In genomic region chr4:135401881-135402280, GRCm38 (mm10) we compare ENCODE assay signal across 25 mouse cellular contexts. TPM values are rescaled to one million over a fixed set of nuclear protein-coding genes. Genes with fewer than 3 reads are reported as not detected.
DNase-seq lines count a peak whose midpoint lies in the region; ATAC-seq and TF ChIP-seq lines count a peak whose summit lies in the region.
"Had no signal": no experiment of that assay in that cellular context is flagged by ENCODE, and none has a peak within 500 bp of the region (broad histone marks: within the 10 kb centered on the region; RNA-seq: fewer than 3 reads in every experiment).

No protein-coding gene starts in this region.

- no peak for ATAC-seq in embryonic facial prominence, embryonic 14.5 days (ENCODE audit: low read depth)
- no peak for ATAC-seq in midbrain, embryonic 14.5 days (ENCODE audit: low FRiP score, low TSS enrichment)
- ATAC-seq in midbrain, embryonic 16.5 days = no peak
- ATAC-seq in stomach, postnatal 0 days (ENCODE audit: low FRiP score, low TSS enrichment) = no peak
- ATAC-seq: forebrain, embryonic 14.5 days; forebrain, postnatal 0 days; hindbrain, postnatal 0 days; inflammation-experienced regulatory T-cells, adult 6 months had no signal

- H3K4me1 ChIP-seq in embryonic facial prominence, embryonic 14.5 days (ENCODE audit: control insufficient read depth, insufficient read depth, low read length) = no peaks in the 10 kb centered on the region
- peaks cover 17% of the 10 kb centered on the region for H3K4me1 ChIP-seq in embryonic facial prominence, embryonic 10.5 days
- H3K4me1 ChIP-seq in midbrain, embryonic 14.5 days (ENCODE audit: control insufficient read depth, insufficient read depth, low read length) = no peaks in the 10 kb centered on the region
- H3K4me1 ChIP-seq in midbrain, embryonic 16.5 days (ENCODE audit: control insufficient read depth, insufficient read depth, low read length) = peaks cover 2% of the 10 kb centered on the region; the same call in 1 of the 2 replicates
- no peaks in the 10 kb centered on the region for H3K4me1 ChIP-seq in stomach, postnatal 0 days (replicated peaks; ENCODE audit: control insufficient read depth, insufficient read depth)

- no peak overlapping the region for H3K4me3 ChIP-seq in embryonic facial prominence, embryonic 14.5 days (ENCODE audit: low read depth, low read length)
- H3K4me3 ChIP-seq in embryonic facial prominence, embryonic 10.5 days = no peak overlapping the region
- H3K4me3 ChIP-seq in midbrain, embryonic 14.5 days (replicated peaks; ENCODE audit: low read depth, low read length) = no peak overlapping the region
- H3K4me3 ChIP-seq in midbrain, embryonic 16.5 days (ENCODE audit: low read depth, low read length) = no peak overlapping the region
- H3K4me3 ChIP-seq in stomach, postnatal 0 days (ENCODE audit: low read depth, low read length) = no peak overlapping the region
- H3K4me3 ChIP-seq: embryonic facial prominence, embryonic 15.5 days; gastrocnemius, adult 2 months; hindbrain, embryonic 13.5 days had no signal

- H3K9me3 ChIP-seq in embryonic facial prominence, embryonic 14.5 days (ENCODE audit: control insufficient read depth, low read length) = no peaks in the 10 kb centered on the region
- no peaks in the 10 kb centered on the region for H3K9me3 ChIP-seq in embryonic facial prominence, embryonic 10.5 days
- H3K9me3 ChIP-seq in midbrain, embryonic 14.5 days (ENCODE audit: control insufficient read depth, low read length) = no peaks in the 10 kb centered on the region
- H3K9me3 ChIP-seq in midbrain, embryonic 16.5 days (replicated peaks; ENCODE audit: control insufficient read depth, low read length, poor library complexity, severe bottlenecking) = no peaks in the 10 kb centered on the region
- no peaks in the 10 kb centered on the region for H3K9me3 ChIP-seq in stomach, postnatal 0 days (ENCODE audit: control insufficient read depth, low read length)
- H3K9me3 ChIP-seq: embryonic facial prominence, embryonic 15.5 days; hindbrain, embryonic 13.5 days had no signal

- no peak overlapping the region for H3K9ac ChIP-seq in embryonic facial prominence, embryonic 14.5 days (ENCODE audit: low read depth, low read length)
- H3K9ac ChIP-seq in midbrain, embryonic 14.5 days (replicated peaks; ENCODE audit: low read length) = no peak overlapping the region
- no peak overlapping the region for H3K9ac ChIP-seq in midbrain, embryonic 16.5 days (ENCODE audit: low read depth, low read length)
- H3K9ac ChIP-seq in stomach, postnatal 0 days (ENCODE audit: low read length) = no peak overlapping the region
- H3K9ac ChIP-seq: embryonic facial prominence, embryonic 15.5 days; forebrain, postnatal 0 days; hindbrain, embryonic 13.5 days had no signal

- TF ChIP-seq EP300 in stomach, postnatal 0 days (optimal IDR thresholded peaks at IDR 0.05) = no peak

- WGBS in embryonic facial prominence, embryonic 14.5 days = 29% methylated on average over 7 of the region's 7 CpGs
- WGBS in embryonic facial prominence, embryonic 10.5 days = 41% methylated on average over 7 of the region's 7 CpGs
- WGBS in midbrain, embryonic 14.5 days = 15% methylated on average over 7 of the region's 7 CpGs
- 8% methylated on average over 7 of the region's 7 CpGs for WGBS in midbrain, embryonic 16.5 days
- 23% methylated on average over 7 of the region's 7 CpGs for WGBS in stomach, postnatal 0 days

- no peak overlapping the region for H3K4me2 ChIP-seq in embryonic facial prominence, embryonic 14.5 days (ENCODE audit: low read depth, low read length)
- H3K4me2 ChIP-seq in midbrain, embryonic 14.5 days (ENCODE audit: low read length) = no peak overlapping the region
- no peak overlapping the region for H3K4me2 ChIP-seq in midbrain, embryonic 16.5 days (ENCODE audit: low read length)
- no peak overlapping the region for H3K4me2 ChIP-seq in stomach, postnatal 0 days (replicated peaks; ENCODE audit: low read depth)
- H3K4me2 ChIP-seq: embryonic facial prominence, embryonic 15.5 days; heart, embryonic 11.5 days; hindbrain, embryonic 13.5 days had no signal

- TF ChIP-seq CTCF in stomach, postnatal 0 days (IDR thresholded peaks at IDR 0.05; ENCODE audit: low read depth) = no peak

- peak; percentile 35 for DNase-seq in embryonic facial prominence, embryonic 14.5 days (ENCODE audit: low spot score)
- DNase-seq in embryonic facial prominence, embryonic 10.5 days (ENCODE audit: low spot score) = no peak
- DNase-seq in midbrain, embryonic 14.5 days = peak; percentile 24
- peak; percentile 28 for DNase-seq in brain, adult 2 months (ENCODE audit: low read depth, low spot score)
- peak; percentile 31 for DNase-seq in stomach, postnatal 0 days (ENCODE audit: low spot score)
- no peak for DNase-seq in cerebellum, postnatal 36 days
- no peak for DNase-seq in kidney, postnatal 14 days
- DNase-seq: adrenal gland, adult 2 months; adrenal gland, postnatal 14 days; cerebellum, adult 11 months; cerebellum, adult 2 months; cerebellum, adult 9-11 months; cerebellum, postnatal 25 days; embryo, embryonic 11 days; forebrain, postnatal 0 days; gastrocnemius, adult 2 months; gastrocnemius, postnatal 14 days; heart, adult 11 months had no signal

- H3K36me3 ChIP-seq in embryonic facial prominence, embryonic 14.5 days (ENCODE audit: control insufficient read depth, insufficient read depth, low read length) = no peaks in the 10 kb centered on the region
- H3K36me3 ChIP-seq in embryonic facial prominence, embryonic 10.5 days (replicated peaks) = no peaks in the 10 kb centered on the region
- no peaks in the 10 kb centered on the region for H3K36me3 ChIP-seq in midbrain, embryonic 14.5 days (ENCODE audit: control insufficient read depth, insufficient read depth, low read length)
- no peaks in the 10 kb centered on the region for H3K36me3 ChIP-seq in midbrain, embryonic 16.5 days (ENCODE audit: control insufficient read depth, insufficient read depth, low read length)
- no peaks in the 10 kb centered on the region for H3K36me3 ChIP-seq in stomach, postnatal 0 days (ENCODE audit: control insufficient read depth, insufficient read depth, low read length)
- H3K36me3 ChIP-seq: embryonic facial prominence, embryonic 15.5 days; hindbrain, embryonic 13.5 days had no signal

- H3K27me3 ChIP-seq in embryonic facial prominence, embryonic 14.5 days (replicated peaks; ENCODE audit: control insufficient read depth, insufficient read depth, low read length) = peaks cover 24% of the 10 kb centered on the region
- H3K27me3 ChIP-seq in embryonic facial prominence, embryonic 10.5 days (replicated peaks; ENCODE audit: low read depth, poor library complexity, severe bottlenecking) = peaks cover 46% of the 10 kb centered on the region
- H3K27me3 ChIP-seq in midbrain, embryonic 14.5 days (ENCODE audit: control insufficient read depth, insufficient read depth, low read length) = peaks cover 29% of the 10 kb centered on the region
- peaks cover 23% of the 10 kb centered on the region for H3K27me3 ChIP-seq in midbrain, embryonic 16.5 days (ENCODE audit: control insufficient read depth, insufficient read depth, low read depth, low read length)
- H3K27me3 ChIP-seq in stomach, postnatal 0 days (ENCODE audit: control insufficient read depth, insufficient read depth, low read length) = no peaks in the 10 kb centered on the region

- no peak overlapping the region for H3K27ac ChIP-seq in embryonic facial prominence, embryonic 14.5 days (replicated peaks; ENCODE audit: low read depth, low read length)
- no peak overlapping the region for H3K27ac ChIP-seq in embryonic facial prominence, embryonic 10.5 days (replicated peaks)
- H3K27ac ChIP-seq in midbrain, embryonic 14.5 days (replicated peaks; ENCODE audit: low read depth, low read length) = no peak overlapping the region
- no peak overlapping the region for H3K27ac ChIP-seq in midbrain, embryonic 16.5 days (ENCODE audit: low read length)
- peak overlapping the region; percentile 45; the same call in 1 of the 2 replicates for H3K27ac ChIP-seq in stomach, postnatal 0 days (replicated peaks)
- H3K27ac ChIP-seq: embryonic facial prominence, embryonic 15.5 days; gastrocnemius, adult 2 months; hindbrain, embryonic 13.5 days; hindbrain, postnatal 0 days had no signal

RNA-seq across cellular contexts. Expression of gene Ncmap, which starts 3.9 kb away (rescaled TPM):
- polyA plus RNA-seq in embryonic facial prominence, embryonic 14.5 days (2014; fragmentation: Nextera tagmentation; extraction: Ambion mirVana) = 6.8 and 7.7 TPM in 2 replicates
- polyA plus RNA-seq in embryonic facial prominence, embryonic 10.5 days (2016; fragmentation: Nextera tagmentation; extraction: Ambion mirVana) = 0.83 and 0.88 TPM in 2 replicates
- polyA plus RNA-seq in midbrain, embryonic 14.5 days (2014; fragmentation: Nextera tagmentation; extraction: Ambion mirVana) = 0.67 and 1.4 TPM in 2 replicates
- polyA plus RNA-seq in midbrain, embryonic 16.5 days (2015; fragmentation: Nextera tagmentation; extraction: Ambion mirVana) = 0.71 and 0.83 TPM in 2 replicates
- 39.8 and 42.2 TPM in 2 replicates for polyA plus RNA-seq in stomach, postnatal 0 days (2015; fragmentation: Nextera tagmentation; extraction: Ambion mirVana)

RNA-seq across cellular contexts. Expression of gene Rcan3, which starts 31.8 kb away (rescaled TPM):
- polyA plus RNA-seq in embryonic facial prominence, embryonic 14.5 days (2014; fragmentation: Nextera tagmentation; extraction: Ambion mirVana) = 12.7 and 14.7 TPM in 2 replicates
- 8.9 TPM in 2 replicates for polyA plus RNA-seq in embryonic facial prominence, embryonic 10.5 days (2016; fragmentation: Nextera tagmentation; extraction: Ambion mirVana)
- polyA plus RNA-seq in midbrain, embryonic 14.5 days (2014; fragmentation: Nextera tagmentation; extraction: Ambion mirVana) = 40.9 and 50.2 TPM in 2 replicates
- polyA plus RNA-seq in midbrain, embryonic 16.5 days (2015; fragmentation: Nextera tagmentation; extraction: Ambion mirVana) = 58.3 and 59.1 TPM in 2 replicates
- 15.7 and 15.8 TPM in 2 replicates for polyA plus RNA-seq in stomach, postnatal 0 days (2015; fragmentation: Nextera tagmentation; extraction: Ambion mirVana)

RNA-seq across cellular contexts. Expression of gene Srrm1, which starts 48.8 kb away (rescaled TPM):
- polyA plus RNA-seq in embryonic facial prominence, embryonic 14.5 days (2014; fragmentation: Nextera tagmentation; extraction: Ambion mirVana) = 159 and 163 TPM in 2 replicates
- polyA plus RNA-seq in embryonic facial prominence, embryonic 10.5 days (2016; fragmentation: Nextera tagmentation; extraction: Ambion mirVana) = 240 and 247 TPM in 2 replicates
- polyA plus RNA-seq in midbrain, embryonic 14.5 days (2014; fragmentation: Nextera tagmentation; extraction: Ambion mirVana) = 160 and 179 TPM in 2 replicates
- 172 and 196 TPM in 2 replicates for polyA plus RNA-seq in midbrain, embryonic 16.5 days (2015; fragmentation: Nextera tagmentation; extraction: Ambion mirVana)
- polyA plus RNA-seq in stomach, postnatal 0 days (2015; fragmentation: Nextera tagmentation; extraction: Ambion mirVana) = 95.9 and 108 TPM in 2 replicates

Comparison
In these comparisons a context has a peak if more than half of its experiments do, and no peak if none do; other contexts are left out.
1. DNase-seq: peak in embryonic facial prominence, embryonic 14.5 days (single experiment), midbrain, embryonic 14.5 days (single experiment), brain, adult 2 months (single experiment) and stomach, postnatal 0 days (single experiment); none in embryonic facial prominence, embryonic 10.5 days (single experiment), cerebellum, postnatal 36 days (0 of 2) and kidney, postnatal 14 days (single experiment).